Mouse (Mus musculus): Measurements from ENCODE around the gene Hmgn2.
"Not testable (repeated sequence)": the region's sequence is repeated elsewhere in the genome, so short reads cannot be mapped to it uniquely, and the experiment has no call there.

The Hmgn2 gene

GRCm38 (mm10) chr4:133925204-133925603 lies 43.2 kb downstream of the Hmgn2 start:
- no peak for DNase-seq (ENCODE audit: extremely low spot score, low read depth, low spot score)

DNA sequence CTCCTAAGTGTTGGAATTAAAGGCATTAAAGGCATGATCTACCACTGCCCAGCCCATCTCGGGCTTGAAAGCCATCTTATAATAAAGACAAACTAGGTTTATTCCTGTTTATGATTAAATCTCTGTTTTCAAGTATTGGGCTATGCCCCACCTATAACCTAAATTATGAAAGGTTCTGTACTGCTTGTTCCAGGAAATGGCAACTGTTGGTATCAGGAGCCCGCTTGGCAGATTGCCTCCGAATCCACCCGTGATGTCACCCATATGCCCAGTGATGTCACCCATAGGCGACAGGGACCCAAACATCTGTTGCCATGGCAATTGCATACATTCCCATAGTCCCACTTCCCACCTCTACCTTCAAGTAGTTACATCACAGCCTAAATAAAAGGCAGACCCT lies 44.7 kb downstream of the Hmgn2 start:
- DNase-seq (ENCODE audit: extremely low spot score, low read depth, low spot score), result no peak

DNA sequence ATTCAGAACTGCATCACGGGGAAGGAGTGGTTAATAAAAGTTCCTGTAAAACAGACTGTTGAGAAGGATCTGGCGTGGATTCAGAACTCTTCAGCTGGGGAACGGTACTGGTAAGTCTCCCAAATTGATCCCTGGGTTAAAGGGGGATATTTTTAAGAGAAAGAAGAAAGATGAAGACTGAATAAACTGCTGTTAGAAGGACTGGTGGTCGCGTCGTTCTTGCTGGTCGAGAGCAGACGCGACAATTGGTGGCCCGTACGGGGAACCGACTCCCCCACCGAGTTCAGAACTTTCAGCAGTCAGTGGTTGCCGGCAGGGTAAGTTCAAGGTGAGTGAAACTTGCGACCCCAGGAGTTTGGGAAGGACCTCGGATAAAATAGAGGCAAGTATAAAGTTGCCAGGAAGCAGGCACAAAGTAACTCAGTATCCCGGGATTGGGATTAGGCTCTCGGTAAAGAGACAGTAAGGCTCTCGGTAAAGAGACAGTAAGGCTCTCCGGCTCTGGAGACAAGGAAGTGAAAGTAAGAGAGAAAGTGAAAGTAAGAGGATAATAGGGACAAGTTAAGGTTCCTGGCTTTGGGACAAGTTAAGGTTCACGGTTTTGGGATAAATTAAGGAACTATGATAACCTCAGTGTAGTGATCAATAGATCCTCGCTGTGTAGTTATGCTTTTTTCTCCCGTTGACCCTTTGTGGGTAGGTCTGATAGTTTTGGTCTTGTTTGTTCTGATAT lies 50.2 kb downstream of the Hmgn2 start:
- not testable (repeated sequence) for DNase-seq (ENCODE audit: extremely low spot score, low read depth, low spot score)

Measured in hindlimb bud, embryonic 11.5 days (tissue).